Mouse (Mus musculus): ENCODE measurements around the gene Pex12. TPM values are rescaled to one million over a fixed set of nuclear protein-coding genes. Genes with fewer than 3 reads are reported as not detected.

Pex12 gene
- polyA plus RNA-seq, 2 experiments: 11.5 to 15.3 TPM

DNA sequence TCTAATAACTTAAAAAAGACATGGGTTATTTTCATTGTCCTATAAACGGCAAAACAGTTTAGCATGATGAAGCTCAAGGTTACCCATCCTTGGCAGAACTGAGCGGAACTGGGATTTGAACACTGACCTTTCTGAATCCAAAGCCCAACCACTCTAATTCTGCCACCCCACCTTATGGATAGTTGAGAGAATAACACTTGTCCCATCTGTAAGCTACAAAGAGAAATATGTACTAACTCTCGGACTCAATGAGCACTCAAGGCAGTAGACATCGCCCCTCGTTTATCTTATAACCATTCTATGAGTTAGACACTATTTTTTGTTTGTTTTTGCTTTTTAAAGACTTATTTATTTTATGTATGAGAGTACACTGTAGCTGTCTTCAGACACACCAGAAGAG lies 13.3 kb downstream of the Pex12 start:
- Histone ChIP-seq H3K4me1 (ENCODE audit: control insufficient read depth, insufficient read depth, low read length) (peaks cover 15% of the 10 kb centered on the region), H3K9me3 (ENCODE audit: control insufficient read depth, low read length) (no peaks in the 10 kb centered on the region), H3K27me3 (ENCODE audit: control insufficient read depth, insufficient read depth, low read length) (no peaks in the 10 kb centered on the region), H3K36me3 (ENCODE audit: control insufficient read depth, insufficient read depth, low read length) (no peaks in the 10 kb centered on the region), H3K9ac (ENCODE audit: low read depth, low read length, severe bottlenecking) (no peak overlapping the region), H3K27ac (replicated peaks; ENCODE audit: low read depth, low read length) (no peak overlapping the region), H3K4me3 (replicated peaks; ENCODE audit: low read length) (no peak overlapping the region), H3K4me2 (replicated peaks; ENCODE audit: low read depth, low read length, severe bottlenecking) (no peak overlapping the region)
- DNase-seq (ENCODE audit: low spot score) (no peak), ATAC-seq (ENCODE audit: low FRiP score, low read depth) (no peak)
- TF ChIP-seq POLR2A (IDR thresholded peaks at IDR 0.05; ENCODE audit: borderline replicate concordance, extremely low read depth, insufficient read depth, insufficient read length): no peak
- 87% methylated on average over 5 of the region's 5 CpGs for WGBS

DNA sequence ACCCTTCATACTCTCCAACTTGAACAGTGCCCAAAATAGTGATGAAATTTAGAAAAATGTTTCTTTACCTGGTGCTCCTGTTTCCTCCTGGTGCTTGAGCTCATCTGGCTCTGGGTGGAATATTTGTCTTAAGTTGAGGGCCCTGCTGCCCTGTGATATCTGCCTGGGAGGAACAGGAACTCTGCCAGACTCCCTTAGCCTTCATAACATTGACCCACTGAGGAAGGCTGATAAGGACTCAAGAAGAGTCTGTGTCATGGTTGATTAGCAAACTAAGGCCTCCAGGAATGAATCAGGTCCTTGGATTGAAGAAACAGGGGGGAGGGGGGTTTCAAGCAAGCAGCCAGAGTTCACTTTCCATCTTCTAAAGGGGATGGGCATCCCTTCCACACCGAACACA lies 15.8 kb downstream of the Pex12 start, which contains the start of gene Slfn14:
TSS of gene Slfn14 (minus strand) at position 161 of the 400 bp plus-strand sequence.
- no peak for DNase-seq (ENCODE audit: low spot score)
- no peaks in the 10 kb centered on the region for H3K27me3 ChIP-seq (ENCODE audit: control insufficient read depth, insufficient read depth, low read length)
- H3K9me3 ChIP-seq (ENCODE audit: control insufficient read depth, low read length): no peaks in the 10 kb centered on the region
- WGBS: 83% methylated on average over 1 of the region's 1 CpGs
- H3K4me1 ChIP-seq (ENCODE audit: control insufficient read depth, insufficient read depth, low read length): peaks cover 4% of the 10 kb centered on the region; the same call in 1 of the 2 replicates
- H3K9ac ChIP-seq (ENCODE audit: low read depth, low read length, severe bottlenecking): no peak within 1 kb of the TSS
- H3K4me2 ChIP-seq (replicated peaks; ENCODE audit: low read depth, low read length, severe bottlenecking): no peak within 1 kb of the TSS
- no peaks in the 10 kb centered on the region for H3K36me3 ChIP-seq (ENCODE audit: control insufficient read depth, insufficient read depth, low read length)
- ATAC-seq (ENCODE audit: low FRiP score, low read depth): no peak
- H3K27ac ChIP-seq (replicated peaks; ENCODE audit: low read depth, low read length): no peak within 1 kb of the TSS
- no peak within 1 kb of the TSS for H3K4me3 ChIP-seq (replicated peaks; ENCODE audit: low read length)
- no peak for TF ChIP-seq POLR2A (IDR thresholded peaks at IDR 0.05; ENCODE audit: borderline replicate concordance, extremely low read depth, insufficient read depth, insufficient read length)

DNA sequence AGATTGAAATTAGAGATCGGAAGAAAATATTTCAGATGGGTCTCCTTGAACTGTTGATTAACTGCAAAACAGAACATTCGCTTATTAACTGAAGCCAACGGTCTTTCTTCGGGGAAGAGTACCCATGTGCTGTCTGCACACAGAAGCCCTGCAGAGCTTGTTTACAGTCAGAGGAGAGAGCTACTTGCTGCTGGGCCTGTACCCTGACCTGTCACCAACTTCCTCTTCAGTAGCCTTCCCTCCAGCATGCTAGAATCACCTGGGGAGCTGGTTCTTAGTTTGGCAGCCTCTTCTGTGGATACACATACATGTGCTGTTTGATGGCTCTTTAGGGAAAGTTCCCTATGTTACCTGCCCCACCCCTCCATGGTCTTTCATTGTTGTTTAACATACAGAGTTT lies 16.8 kb downstream of the Pex12 start:
- Histone ChIP-seq H3K9me3 (ENCODE audit: control insufficient read depth, low read length) (no peaks in the 10 kb centered on the region), H3K27ac (replicated peaks; ENCODE audit: low read depth, low read length) (no peak overlapping the region), H3K36me3 (ENCODE audit: control insufficient read depth, insufficient read depth, low read length) (no peaks in the 10 kb centered on the region), H3K4me3 (replicated peaks; ENCODE audit: low read length) (no peak overlapping the region), H3K4me2 (replicated peaks; ENCODE audit: low read depth, low read length, severe bottlenecking) (no peak overlapping the region), H3K9ac (ENCODE audit: low read depth, low read length, severe bottlenecking) (no peak overlapping the region), H3K27me3 (ENCODE audit: control insufficient read depth, insufficient read depth, low read length) (no peaks in the 10 kb centered on the region), H3K4me1 (ENCODE audit: control insufficient read depth, insufficient read depth, low read length) (no peaks in the 10 kb centered on the region)
- TF ChIP-seq POLR2A (IDR thresholded peaks at IDR 0.05; ENCODE audit: borderline replicate concordance, extremely low read depth, insufficient read depth, insufficient read length): no peak
- DNase-seq (ENCODE audit: low spot score): no peak
- WGBS: 89% methylated on average over 4 of the region's 4 CpGs
- ATAC-seq (ENCODE audit: low FRiP score, low read depth): no peak

DNA sequence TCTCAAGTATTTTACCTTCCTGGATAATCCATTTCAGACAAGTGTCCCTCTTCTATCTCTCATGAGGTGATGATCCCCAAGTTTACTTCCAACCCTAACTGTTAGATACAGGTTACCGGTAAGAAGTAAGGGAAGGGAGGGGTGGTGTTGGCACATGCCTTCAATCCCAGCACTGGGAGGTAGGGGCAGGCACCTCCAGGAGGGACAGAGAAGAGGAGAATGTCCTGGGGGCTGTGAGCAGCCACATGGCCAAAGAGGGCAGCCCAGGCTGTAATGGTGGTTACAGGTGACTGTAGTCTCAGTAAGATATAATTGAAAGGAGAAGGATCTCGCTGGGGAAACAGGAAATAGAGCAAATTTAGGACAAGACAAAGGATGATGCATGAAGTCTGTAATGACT lies 20.3 kb downstream of the Pex12 start:
- no peak for TF ChIP-seq POLR2A (IDR thresholded peaks at IDR 0.05; ENCODE audit: borderline replicate concordance, extremely low read depth, insufficient read depth, insufficient read length)
- Histone ChIP-seq H3K4me3 (replicated peaks; ENCODE audit: low read length) (no peak overlapping the region), H3K27me3 (ENCODE audit: control insufficient read depth, insufficient read depth, low read length) (no peaks in the 10 kb centered on the region), H3K4me1 (ENCODE audit: control insufficient read depth, insufficient read depth, low read length) (no peaks in the 10 kb centered on the region), H3K36me3 (ENCODE audit: control insufficient read depth, insufficient read depth, low read length) (no peaks in the 10 kb centered on the region), H3K4me2 (replicated peaks; ENCODE audit: low read depth, low read length, severe bottlenecking) (no peak overlapping the region), H3K9ac (ENCODE audit: low read depth, low read length, severe bottlenecking) (no peak overlapping the region), H3K27ac (replicated peaks; ENCODE audit: low read depth, low read length) (no peak overlapping the region), H3K9me3 (ENCODE audit: control insufficient read depth, low read length) (no peaks in the 10 kb centered on the region)
- no peak for DNase-seq (ENCODE audit: low spot score)
- WGBS: 58% methylated on average over 2 of the region's 2 CpGs
- no peak for ATAC-seq (ENCODE audit: low FRiP score, low read depth)

DNA sequence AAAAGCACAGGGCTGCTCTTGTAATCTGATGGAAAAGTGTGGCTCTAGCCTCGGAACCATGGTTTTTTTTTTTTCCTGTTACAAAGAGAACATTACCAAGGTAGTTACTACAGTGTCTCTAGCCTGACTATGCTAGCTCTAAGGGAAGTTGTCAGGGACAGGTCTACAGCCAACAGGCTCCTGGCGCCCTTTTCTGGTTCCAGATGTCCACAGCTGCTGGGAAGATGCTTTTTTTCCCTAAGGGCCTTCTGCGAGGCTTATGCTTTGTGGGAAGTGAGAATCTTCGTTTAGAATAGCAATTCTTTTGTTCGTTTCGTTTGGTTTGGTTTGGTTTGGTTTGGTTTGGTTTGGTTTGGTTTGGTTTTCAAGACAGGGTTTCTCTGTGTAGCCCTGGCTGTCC lies 22.7 kb downstream of the Pex12 start:
- DNase-seq (ENCODE audit: low spot score) (no peak), ATAC-seq (ENCODE audit: low FRiP score, low read depth) (no peak)
- no peaks in the 10 kb centered on the region for H3K36me3 ChIP-seq (ENCODE audit: control insufficient read depth, insufficient read depth, low read length)
- no peak overlapping the region for H3K4me2 ChIP-seq (replicated peaks; ENCODE audit: low read depth, low read length, severe bottlenecking)
- no peaks in the 10 kb centered on the region for H3K9me3 ChIP-seq (ENCODE audit: control insufficient read depth, low read length)
- H3K9ac ChIP-seq (ENCODE audit: low read depth, low read length, severe bottlenecking): no peak overlapping the region
- H3K4me1 ChIP-seq (ENCODE audit: control insufficient read depth, insufficient read depth, low read length): no peaks in the 10 kb centered on the region
- WGBS: 79% methylated on average over 6 of the region's 6 CpGs
- no peaks in the 10 kb centered on the region for H3K27me3 ChIP-seq (ENCODE audit: control insufficient read depth, insufficient read depth, low read length)
- no peak for TF ChIP-seq POLR2A (IDR thresholded peaks at IDR 0.05; ENCODE audit: borderline replicate concordance, extremely low read depth, insufficient read depth, insufficient read length)
- no peak overlapping the region for H3K27ac ChIP-seq (replicated peaks; ENCODE audit: low read depth, low read length)
- H3K4me3 ChIP-seq (replicated peaks; ENCODE audit: low read length): no peak overlapping the region

DNA sequence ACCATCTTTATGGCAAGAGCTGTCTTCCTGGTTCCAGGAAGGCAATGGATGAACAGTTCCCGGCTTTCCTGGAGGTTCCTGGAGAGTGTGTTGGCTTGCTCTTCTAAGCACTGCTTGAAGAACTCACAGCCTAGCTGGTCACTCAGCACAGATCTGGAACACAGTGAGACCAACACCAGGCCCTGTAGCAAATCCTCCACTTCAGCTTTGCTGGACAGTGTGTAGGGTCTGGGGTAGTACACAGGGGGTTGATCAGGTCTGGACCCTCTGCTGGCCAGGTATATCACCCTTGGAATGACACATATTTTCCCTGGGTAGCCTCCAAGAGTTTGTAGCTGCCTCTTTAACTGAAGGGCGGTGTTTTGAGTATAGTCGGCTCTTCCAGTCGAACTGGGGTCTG lies 23.4 kb downstream of the Pex12 start:
- H3K27me3 ChIP-seq (ENCODE audit: control insufficient read depth, insufficient read depth, low read length): no peaks in the 10 kb centered on the region
- no peak for ATAC-seq (ENCODE audit: low FRiP score, low read depth)
- no peak overlapping the region for H3K4me2 ChIP-seq (replicated peaks; ENCODE audit: low read depth, low read length, severe bottlenecking)
- TF ChIP-seq POLR2A (IDR thresholded peaks at IDR 0.05; ENCODE audit: borderline replicate concordance, extremely low read depth, insufficient read depth, insufficient read length): no peak
- no peak overlapping the region for H3K4me3 ChIP-seq (replicated peaks; ENCODE audit: low read length)
- no peak overlapping the region for H3K27ac ChIP-seq (replicated peaks; ENCODE audit: low read depth, low read length)
- WGBS: 79% methylated on average over 4 of the region's 4 CpGs
- no peaks in the 10 kb centered on the region for H3K4me1 ChIP-seq (ENCODE audit: control insufficient read depth, insufficient read depth, low read length)
- H3K9me3 ChIP-seq (ENCODE audit: control insufficient read depth, low read length): no peaks in the 10 kb centered on the region
- no peak overlapping the region for H3K9ac ChIP-seq (ENCODE audit: low read depth, low read length, severe bottlenecking)
- no peaks in the 10 kb centered on the region for H3K36me3 ChIP-seq (ENCODE audit: control insufficient read depth, insufficient read depth, low read length)
- no peak for DNase-seq (ENCODE audit: low spot score)

Data from limb, embryonic 14.5 days (tissue).